Mouse (Mus musculus) fat pad, adult 2 months (tissue): ENCODE data around the gene Fxyd2.

ENCODE experiments used
- DNase-seq: peaks from one replicate; pipeline ENCODE4 v3.0.0-alpha.2; 2011; ENCODE audit warnings: low read depth, low spot score; ENCODE audit errors: extremely low read depth

Gene Fxyd2

GRCm38 (mm10) chr9:45389596-45389995 is 9.9 kb upstream of the Fxyd2 start:
- DNase-seq = no peak

GRCm38 (mm10) chr9:45391299-45391698 is 8.2 kb upstream of the Fxyd2 start:
- DNase-seq = no peak

GRCm38 (mm10) chr9:45395218-45395617 is 4.3 kb upstream of the Fxyd2 start:
- no peak for DNase-seq

GRCm38 (mm10) chr9:45395796-45396195 is 3.7 kb upstream of the Fxyd2 start:
- DNase-seq = no peak

GRCm38 (mm10) chr9:45398336-45398735 is 1.1 kb upstream of the Fxyd2 start:
- no peak for DNase-seq

GRCm38 (mm10) chr9:45401851-45402250 is 2.4 kb downstream of the Fxyd2 start:
- no peak for DNase-seq

GRCm38 (mm10) chr9:45402957-45403356 is 3.5 kb downstream of the Fxyd2 start:
- no peak for DNase-seq

- DNase-seq = no peak
Measured at GRCm38 (mm10) chr9:45405694-45406093, 6.2 kb downstream of the Fxyd2 start.

GRCm38 (mm10) chr9:45406808-45407207 is 7.3 kb downstream of the Fxyd2 start:
- DNase-seq = no peak

- no peak for DNase-seq
Measured at GRCm38 (mm10) chr9:45407706-45408675, 8.5 kb downstream of the Fxyd2 start.

- no peak for DNase-seq
Measured at GRCm38 (mm10) chr9:45410193-45410592, 10.7 kb downstream of the Fxyd2 start.

- DNase-seq = no peak
Measured at GRCm38 (mm10) chr9:45410614-45411013, 11.1 kb downstream of the Fxyd2 start.

GRCm38 (mm10) chr9:45411111-45411510 is 11.6 kb downstream of the Fxyd2 start:
- DNase-seq = no peak

GRCm38 (mm10) chr9:45411803-45412202 is 12.3 kb downstream of the Fxyd2 start:
- no peak for DNase-seq

- DNase-seq = no peak
Measured at GRCm38 (mm10) chr9:45412287-45412686, 12.8 kb downstream of the Fxyd2 start.

- DNase-seq = no peak
Measured at GRCm38 (mm10) chr9:45412700-45413477, 13.4 kb downstream of the Fxyd2 start.

- DNase-seq = no peak
Measured at GRCm38 (mm10) chr9:45413478-45414140, 14.1 kb downstream of the Fxyd2 start.

GRCm38 (mm10) chr9:45415912-45416311 is 16.4 kb downstream of the Fxyd2 start:
- DNase-seq = no peak

GRCm38 (mm10) chr9:45417245-45417644 is 17.8 kb downstream of the Fxyd2 start:
- DNase-seq = no peak

GRCm38 (mm10) chr9:45418252-45418651 is 18.8 kb downstream of the Fxyd2 start:
- no peak for DNase-seq

- DNase-seq = no peak
Measured at GRCm38 (mm10) chr9:45421209-45421608, 21.7 kb downstream of the Fxyd2 start.
